Mouse (Mus musculus) bone marrow, adult 2 months (tissue): Measurements from ENCODE around the gene R3hdm4.

Source experiments
- CTCF ChIP-seq: fragments of 200-500 bp; IDR thresholded peaks from 2 replicates; pipeline ENCODE4 v1.5.1; 2011; ENCODE audit warnings: low read length, control low read depth; ENCODE audit not compliant: control insufficient read depth, insufficient read depth
- POLR2A ChIP-seq: fragments of 200-500 bp; IDR thresholded peaks from 2 replicates; pipeline ENCODE4 v1.6.1; 2011; ENCODE audit warnings: low read depth, mild to moderate bottlenecking, control low read depth, low read length, borderline replicate concordance; ENCODE audit not compliant: control insufficient read depth

DNA sequence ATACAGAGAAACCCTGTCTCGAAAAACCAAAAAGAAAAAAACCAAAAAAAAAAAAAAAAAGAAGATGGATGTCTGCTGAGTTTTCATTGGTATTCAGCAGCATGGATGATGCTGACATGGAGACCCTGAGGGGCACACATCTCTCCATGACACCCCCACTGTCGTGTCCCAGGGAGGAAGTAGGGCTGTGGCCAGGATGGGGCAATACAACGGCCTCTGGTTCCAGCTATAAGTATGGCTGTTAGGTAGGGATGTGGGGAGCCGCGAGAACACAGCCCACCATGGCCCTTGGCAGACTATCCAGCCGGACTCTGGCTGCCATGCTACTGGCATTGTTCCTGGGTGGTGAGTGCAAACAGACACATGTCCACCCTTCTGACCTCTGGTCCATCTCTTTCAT is 35.0 kb downstream of the R3hdm4 start, which contains the start of gene Elane:
- no peak for TF ChIP-seq CTCF
- TF ChIP-seq POLR2A: no peak
